Mouse (Mus musculus) monocyte, adult 5-6 weeks (primary cell): ENCODE results near the gene Armcx3. TPM values are rescaled to one million over a fixed set of nuclear protein-coding genes. Genes with fewer than 3 reads are reported as not detected.

ENCODE experiments used
- ATAC-seq: fragments of 153-309, 156-312 bp; replicated peaks from 2 replicates; pipeline ENCODE4 v1.8.0; 2017; ENCODE audit warnings: mild to moderate bottlenecking; ENCODE audit not compliant: low TSS enrichment, insufficient number of reproducible peaks, severe bottlenecking, poor library complexity, low FRiP score
- total RNA-seq: library from RNA; stranded (forward); fragments of 200-1000, 200-491, 200-594 nt; gene quantifications from 3 replicates; pipeline ENCODE4 v1.2.3, GENCODE M21; 2017

The Armcx3 gene
- total RNA-seq, 1 experiment from 2014 or later, result 11.3 TPM

DNA sequence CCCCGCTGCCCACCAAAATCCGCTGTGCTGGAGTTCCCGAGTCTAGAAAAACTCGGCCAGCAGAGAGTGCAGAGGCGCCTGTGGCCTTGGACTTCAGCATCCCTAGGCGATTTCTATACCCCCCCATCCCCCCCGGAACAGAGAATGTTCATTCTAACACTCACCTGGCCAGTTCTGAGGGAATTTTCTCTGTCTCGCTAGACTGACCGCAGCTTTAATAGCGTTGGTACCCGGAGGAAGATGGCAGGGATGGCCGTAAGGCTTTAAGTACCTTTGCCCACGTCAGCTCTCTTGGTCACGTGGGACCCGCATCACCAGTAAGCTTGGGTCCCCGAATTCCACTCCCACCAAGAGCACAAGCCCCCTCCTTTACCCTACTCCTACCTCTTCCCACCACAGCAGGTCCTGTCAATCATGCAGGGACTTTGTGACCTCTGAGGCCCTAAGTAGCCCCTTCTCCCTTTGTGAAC is 52.4 kb downstream of the Armcx3 start, which contains the start of gene Armcx2:
Gene Armcx2, minus strand, starts transcription at position 467 of the 470 bp plus-strand sequence.
- ATAC-seq, result peak; percentile 61; the same call in 1 of the 2 replicates

Other genes with a start within 250 kb of the Armcx3 start
- 21.1 to 35.8 TPM (median 22.5 TPM) in 3 replicates for gene Timm8a1, start 214.7 kb upstream of the Armcx3 start, total RNA-seq
- 35.8 to 82.3 TPM (median 41.6 TPM) in 3 replicates for gene Btk, start 173.0 kb upstream of the Armcx3 start, total RNA-seq
- 764 to 1,331 TPM (median 951 TPM) in 3 replicates for gene Rpl36a, start 170.9 kb upstream of the Armcx3 start, total RNA-seq
- 10.8 to 17.9 TPM (median 14.2 TPM) in 3 replicates for gene Gla, start 155.5 kb upstream of the Armcx3 start, total RNA-seq
- 217 to 274 TPM (median 232 TPM) in 3 replicates for gene Hnrnph2, start 155.4 kb upstream of the Armcx3 start, total RNA-seq
- 0.32 to 1.6 TPM (median 0.38 TPM) in 3 replicates for gene Armcx4, start 70.1 kb upstream of the Armcx3 start, total RNA-seq
- 0.49 TPM in 1 of 3 replicates, not detected in the others for gene Armcx1, start 38.6 kb upstream of the Armcx3 start, total RNA-seq
- gene Armcx6, start 5.2 kb upstream of the Armcx3 start, total RNA-seq, result 0.53 to 1.8 TPM (median 0.67 TPM) in 3 replicates
- 3.1 to 13.9 TPM (median 4.5 TPM) in 3 replicates for gene Armcx2, start 52.6 kb downstream of the Armcx3 start, total RNA-seq
- gene Nxf2, start 208.2 kb downstream of the Armcx3 start, total RNA-seq, result 1.5 TPM in 1 of 3 replicates, not detected in the others